Comparison of ENCODE assay signal across 10 mouse cellular contexts in the genomic region with DNA sequence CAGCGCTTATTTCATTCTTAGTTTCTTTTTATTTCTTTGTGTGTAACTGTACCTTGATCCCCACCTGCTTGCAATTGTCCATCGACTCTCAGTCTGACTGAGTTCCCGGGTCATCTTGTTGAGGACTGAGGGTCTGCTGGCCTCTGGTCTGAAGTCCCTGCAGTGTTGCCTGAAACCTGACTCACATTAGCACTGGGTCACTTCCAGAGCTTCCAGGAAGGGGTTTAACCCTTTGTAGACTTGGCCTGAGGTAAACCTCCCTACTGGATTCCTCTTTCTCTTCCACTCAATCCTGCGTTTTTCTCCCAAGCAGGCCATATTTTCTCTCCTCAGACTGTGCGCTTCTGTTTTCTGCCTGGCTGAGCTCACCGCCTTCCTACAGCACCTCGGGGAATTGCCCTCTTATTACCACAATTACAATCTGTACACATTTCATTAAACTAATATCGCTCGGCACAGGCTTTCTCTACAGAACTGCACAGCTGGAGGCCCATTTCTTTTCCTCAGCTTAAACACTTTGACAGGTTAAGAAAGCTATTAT.
A peak's percentile ranks its signal among the peaks of the same experiment; 100 is the strongest.
DNase-seq lines count a peak whose midpoint lies in the region; ATAC-seq and TF ChIP-seq lines count a peak whose summit lies in the region.
"Had no signal": no experiment of that assay in that cellular context is flagged by ENCODE, and none has a peak within 500 bp of the region (broad histone marks: within the 10 kb centered on the region; RNA-seq: fewer than 3 reads in every experiment).

No protein-coding gene starts in this region.

- no peak for TF ChIP-seq POLR2A in limb, embryonic 14.5 days (IDR thresholded peaks at IDR 0.05; ENCODE audit: borderline replicate concordance, extremely low read depth, insufficient read depth, insufficient read length)

- 0 out of 2 replicates have a peak, but pooled peaks cover 7% of the 10 kb centered on the region for H3K4me1 ChIP-seq in lung, embryonic 14.5 days (ENCODE audit: insufficient read depth)
- peaks cover 13% of the 10 kb centered on the region for H3K4me1 ChIP-seq in forebrain, embryonic 14.5 days (ENCODE audit: control insufficient read depth, insufficient read depth, low read length)
- peaks cover 20% of the 10 kb centered on the region for H3K4me1 ChIP-seq in limb, embryonic 14.5 days (ENCODE audit: control insufficient read depth, insufficient read depth, low read length)
- no peaks in the 10 kb centered on the region for H3K4me1 ChIP-seq in stomach, embryonic 16.5 days (ENCODE audit: control insufficient read depth, insufficient read depth, low read length)

- WGBS in lung, embryonic 14.5 days = 46% methylated on average over 9 of the region's 9 CpGs
- 13% methylated on average over 9 of the region's 9 CpGs for WGBS in forebrain, embryonic 14.5 days
- 13% methylated on average over 9 of the region's 9 CpGs for WGBS in limb, embryonic 14.5 days
- WGBS in stomach, embryonic 16.5 days = 39% methylated on average over 9 of the region's 9 CpGs

- H3K27me3 ChIP-seq in lung, embryonic 14.5 days (ENCODE audit: insufficient read depth, low read length) = no peaks in the 10 kb centered on the region
- no peaks in the 10 kb centered on the region for H3K27me3 ChIP-seq in forebrain, embryonic 14.5 days (replicated peaks; ENCODE audit: control insufficient read depth, insufficient read depth, low read length)
- H3K27me3 ChIP-seq in limb, embryonic 14.5 days (ENCODE audit: control insufficient read depth, insufficient read depth, low read length) = no peaks in the 10 kb centered on the region
- no peaks in the 10 kb centered on the region for H3K27me3 ChIP-seq in stomach, embryonic 16.5 days (ENCODE audit: control insufficient read depth, insufficient read depth, low read length)

- no peaks in the 10 kb centered on the region for H3K9me3 ChIP-seq in lung, embryonic 14.5 days (ENCODE audit: low read depth, low read length)
- H3K9me3 ChIP-seq in forebrain, embryonic 14.5 days (replicated peaks; ENCODE audit: control insufficient read depth, low read length) = no peaks in the 10 kb centered on the region
- H3K9me3 ChIP-seq in limb, embryonic 14.5 days (ENCODE audit: control insufficient read depth, low read length) = no peaks in the 10 kb centered on the region
- H3K9me3 ChIP-seq in stomach, embryonic 16.5 days (replicated peaks; ENCODE audit: control insufficient read depth, low read length) = no peaks in the 10 kb centered on the region

- H3K36me3 ChIP-seq in lung, embryonic 14.5 days (ENCODE audit: insufficient read depth) = no peaks in the 10 kb centered on the region
- H3K36me3 ChIP-seq in forebrain, embryonic 14.5 days (ENCODE audit: control insufficient read depth, insufficient read depth, low read length) = no peaks in the 10 kb centered on the region
- H3K36me3 ChIP-seq in limb, embryonic 14.5 days (ENCODE audit: control insufficient read depth, insufficient read depth, low read length) = no peaks in the 10 kb centered on the region
- H3K36me3 ChIP-seq in stomach, embryonic 16.5 days (ENCODE audit: control insufficient read depth, insufficient read depth, low read length) = no peaks in the 10 kb centered on the region

- no peak for TF ChIP-seq CTCF in lung, embryonic 14.5 days (IDR thresholded peaks at IDR 0.05; ENCODE audit: low read depth)

- H3K27ac ChIP-seq in lung, embryonic 14.5 days (ENCODE audit: low read depth) = no peak overlapping the region
- no peak overlapping the region for H3K27ac ChIP-seq in forebrain, embryonic 14.5 days (ENCODE audit: low read depth, low read length)
- H3K27ac ChIP-seq in limb, embryonic 14.5 days (replicated peaks; ENCODE audit: low read depth, low read length) = peak overlapping the region; percentile 86
- peak overlapping the region; percentile 14; the same call in 1 of the 2 replicates for H3K27ac ChIP-seq in stomach, embryonic 16.5 days (ENCODE audit: low read length)

- 0 out of 2 replicates have a peak overlapping the region, but pooled peaks have one; percentile 2 for H3K4me2 ChIP-seq in lung, embryonic 14.5 days
- peak overlapping the region; percentile 26 for H3K4me2 ChIP-seq in forebrain, embryonic 14.5 days (ENCODE audit: low read length)
- H3K4me2 ChIP-seq in limb, embryonic 14.5 days (replicated peaks; ENCODE audit: low read depth, low read length, severe bottlenecking) = peak overlapping the region; percentile 43
- H3K4me2 ChIP-seq in stomach, embryonic 16.5 days (ENCODE audit: low read depth, low read length) = no peak overlapping the region

- no peak for ATAC-seq in lung, embryonic 14.5 days (ENCODE audit: insufficient read depth)
- peak; percentile 69 for ATAC-seq in forebrain, embryonic 14.5 days
- peak; percentile 42 for ATAC-seq in limb, embryonic 14.5 days (ENCODE audit: low FRiP score, low read depth)
- ATAC-seq in stomach, embryonic 16.5 days (ENCODE audit: insufficient read depth, low FRiP score) = no peak
- ATAC-seq: liver, postnatal 0 days had no signal

- no peak overlapping the region for H3K9ac ChIP-seq in lung, embryonic 14.5 days
- peak overlapping the region; percentile 5; the same call in 1 of the 2 replicates for H3K9ac ChIP-seq in forebrain, embryonic 14.5 days (ENCODE audit: low read length)
- H3K9ac ChIP-seq in limb, embryonic 14.5 days (ENCODE audit: low read depth, low read length, severe bottlenecking) = peak overlapping the region; percentile 43
- no peak overlapping the region for H3K9ac ChIP-seq in stomach, embryonic 16.5 days (ENCODE audit: low read length)
- H3K9ac ChIP-seq: liver, postnatal 0 days had no signal

- no peak for DNase-seq in lung, embryonic 14.5 days
- no peak for DNase-seq in lung, postnatal 25 days (ENCODE audit: low spot score)
- peak; percentile 69 for DNase-seq in forebrain, embryonic 14.5 days (ENCODE audit: low spot score)
- DNase-seq in limb, embryonic 14.5 days (ENCODE audit: low spot score) = peak; percentile 66
- DNase-seq in spleen, postnatal 14 days (ENCODE audit: low spot score in 2 of 2) = no peak
- DNase-seq in layer of hippocampus, postnatal 10 days (ENCODE audit: low spot score in 2 of 2) = no peak
- no peak for DNase-seq in layer of hippocampus, adult 9-11 months
- DNase-seq: liver, postnatal 0 days; right cerebral cortex, adult 18-20 months had no signal

- no peak overlapping the region for H3K4me3 ChIP-seq in lung, embryonic 14.5 days (ENCODE audit: low read depth, low read length)
- no peak overlapping the region for H3K4me3 ChIP-seq in forebrain, embryonic 14.5 days (ENCODE audit: low read depth, low read length)
- peak overlapping the region; percentile 18; the same call in 1 of the 2 replicates for H3K4me3 ChIP-seq in limb, embryonic 14.5 days (replicated peaks; ENCODE audit: low read length)
- H3K4me3 ChIP-seq in stomach, embryonic 16.5 days (replicated peaks; ENCODE audit: low read length) = no peak overlapping the region

Comparison
In these comparisons a context has a peak if more than half of its experiments do, and no peak if none do; other contexts are left out.
1. ATAC-seq: peak in forebrain, embryonic 14.5 days (single experiment) and limb, embryonic 14.5 days (single experiment); none in lung, embryonic 14.5 days (single experiment) and stomach, embryonic 16.5 days (single experiment).
2. DNase-seq: peak in forebrain, embryonic 14.5 days (single experiment) and limb, embryonic 14.5 days (single experiment); none in lung, embryonic 14.5 days (single experiment), lung, postnatal 25 days (single experiment), spleen, postnatal 14 days (0 of 2), layer of hippocampus, postnatal 10 days (0 of 2) and layer of hippocampus, adult 9-11 months (single experiment).
3. H3K27ac ChIP-seq: peak in limb, embryonic 14.5 days (single experiment) and stomach, embryonic 16.5 days (single experiment); none in lung, embryonic 14.5 days (single experiment) and forebrain, embryonic 14.5 days (single experiment).
4. H3K9ac ChIP-seq: peak in forebrain, embryonic 14.5 days (single experiment) and limb, embryonic 14.5 days (single experiment); none in lung, embryonic 14.5 days (single experiment) and stomach, embryonic 16.5 days (single experiment).